Mouse (Mus musculus): ENCODE results near the gene Mex3a. TPM values are rescaled to one million over a fixed set of nuclear protein-coding genes. Genes with fewer than 3 reads are reported as not detected.

Gene Mex3a
- total RNA-seq (2021): 1 to 10 TPM; 2.8 to 3.7 TPM
- long read RNA-seq, experiment 1, partial matches to known transcripts: 0 of 1 reads
- long read RNA-seq, experiment 1, other reads (novel, unspliced or antisense): 1 of 1 reads
- long read RNA-seq, experiment 2, full-length matches to known transcripts: 1 of 3 reads
- long read RNA-seq, experiment 2, partial matches to known transcripts: 0 of 3 reads
- long read RNA-seq, experiment 2, other reads (novel, unspliced or antisense): 2 of 3 reads

- Histone ChIP-seq H3K27ac (peak within 1 kb of the TSS; percentile 89), H3K4me3 (peak within 1 kb of the TSS; percentile 85)
- no peak for TF ChIP-seq CTCF (conservative IDR thresholded peaks at IDR 0.05)
- DNase-seq (ENCODE audit: low spot score in 2 of 2): no peak
These were observed at the start of gene Mex3a for GRCm38 (mm10) chr3:88532299-88532674. Gene Mex3a (plus strand): TSS chr3:88532395.

GRCm38 (mm10) chr3:88483141-88483540 is 49.1 kb upstream of the Mex3a start:
- H3K4me3 ChIP-seq: no peak overlapping the region
- DNase-seq (ENCODE audit: low spot score in 2 of 2): no peak
- TF ChIP-seq CTCF (conservative IDR thresholded peaks at IDR 0.05): no peak
- H3K27ac ChIP-seq: no peak overlapping the region

DNA sequence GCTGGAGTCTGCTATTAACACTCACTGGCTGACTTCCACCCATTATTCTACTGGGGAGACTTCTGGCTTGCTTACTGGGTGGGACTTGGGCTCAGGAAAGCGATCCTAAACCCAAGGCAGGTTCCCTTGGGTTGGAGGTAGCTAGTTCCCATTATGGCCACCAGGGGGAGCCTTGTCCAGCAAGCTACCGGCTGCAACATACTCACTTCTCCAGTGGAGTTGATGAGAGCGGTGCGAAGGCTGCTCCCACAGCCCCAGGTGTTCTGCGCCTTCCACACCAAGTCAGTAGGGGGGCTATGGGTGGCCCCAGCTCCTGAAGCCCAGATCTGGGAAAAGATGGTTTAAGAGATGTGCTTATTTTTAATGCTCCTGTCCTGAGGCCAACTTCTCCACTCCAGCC is 48.6 kb upstream of the Mex3a start:
- no peak overlapping the region for H3K27ac ChIP-seq
- DNase-seq (ENCODE audit: low spot score in 2 of 2): peak; percentile 66 to 78
- H3K4me3 ChIP-seq: no peak overlapping the region
- TF ChIP-seq CTCF (conservative IDR thresholded peaks at IDR 0.05): peak; percentile 97

GRCm38 (mm10) chr3:88484597-88485316 is 47.4 kb upstream of the Mex3a start:
- TF ChIP-seq CTCF (conservative IDR thresholded peaks at IDR 0.05): no peak
- H3K4me3 ChIP-seq: no peak overlapping the region
- DNase-seq (ENCODE audit: low spot score in 2 of 2): no peak
- H3K27ac ChIP-seq: no peak overlapping the region

DNA sequence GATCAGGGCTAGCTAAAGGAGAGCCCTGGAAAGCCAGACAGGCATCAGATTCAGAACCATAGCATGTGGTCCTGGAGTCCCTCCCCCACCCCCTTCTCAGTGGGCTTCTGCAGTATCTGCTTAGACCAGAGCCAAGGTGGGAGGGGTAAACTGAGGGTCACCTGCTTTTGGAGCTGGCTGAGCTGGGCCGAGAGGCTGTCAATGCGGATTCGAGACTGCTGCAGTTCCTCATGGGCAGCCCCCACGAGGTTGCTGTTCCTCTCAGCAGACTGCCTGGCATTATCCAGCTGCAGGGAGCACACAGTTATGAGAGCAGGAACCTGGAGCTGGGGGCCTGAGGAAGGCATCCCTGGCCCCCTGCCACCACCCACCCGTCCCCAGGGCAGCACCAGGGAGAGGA is 46.2 kb upstream of the Mex3a start:
- no peak overlapping the region for H3K27ac ChIP-seq
- no peak for TF ChIP-seq CTCF (conservative IDR thresholded peaks at IDR 0.05)
- H3K4me3 ChIP-seq: no peak overlapping the region
- no peak for DNase-seq (ENCODE audit: low spot score in 2 of 2)

- no peak for TF ChIP-seq CTCF (conservative IDR thresholded peaks at IDR 0.05)
- no peak for DNase-seq (ENCODE audit: low spot score in 2 of 2)
- no peak overlapping the region for H3K4me3 ChIP-seq
- no peak overlapping the region for H3K27ac ChIP-seq
These were observed 45.3 kb upstream of the Mex3a start for GRCm38 (mm10) chr3:88486887-88487286.

DNA sequence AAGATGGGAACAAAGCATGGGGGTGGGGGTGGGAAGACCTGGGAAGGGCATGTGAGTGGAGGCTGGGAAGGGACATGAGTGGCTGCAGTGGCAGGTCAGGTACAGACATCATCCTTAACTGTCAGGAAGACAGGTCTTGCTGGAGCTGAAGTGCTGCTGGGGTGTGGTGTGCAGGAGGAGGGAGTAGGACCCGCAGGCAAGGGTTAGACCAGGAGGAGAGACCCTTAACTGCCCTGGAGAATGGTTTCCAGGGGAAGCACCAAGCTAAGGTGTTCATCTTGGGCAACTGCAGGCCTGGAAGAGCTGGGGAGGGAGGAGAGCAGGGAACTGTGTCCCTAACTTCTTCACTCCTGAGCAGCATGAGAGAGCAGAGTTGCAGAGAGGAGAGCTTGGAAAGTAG is 44.8 kb upstream of the Mex3a start:
- H3K4me3 ChIP-seq: no peak overlapping the region
- DNase-seq (ENCODE audit: low spot score in 2 of 2): no peak
- no peak for TF ChIP-seq CTCF (conservative IDR thresholded peaks at IDR 0.05)
- no peak overlapping the region for H3K27ac ChIP-seq

GRCm38 (mm10) chr3:88493706-88494582 is 38.3 kb upstream of the Mex3a start:
- DNase-seq (ENCODE audit: low spot score in 2 of 2): no peak
- Histone ChIP-seq H3K27ac (peak overlapping the region; percentile 79; the same call in 1 of the 2 replicates), H3K4me3 (no peak overlapping the region)
- no peak for TF ChIP-seq CTCF (conservative IDR thresholded peaks at IDR 0.05)

- DNase-seq (ENCODE audit: low spot score in 2 of 2): no peak
- TF ChIP-seq CTCF (conservative IDR thresholded peaks at IDR 0.05): no peak
- Histone ChIP-seq H3K4me3 (no peak overlapping the region), H3K27ac (peak overlapping the region; percentile 55; the same call in 1 of the 2 replicates)
These were observed 37.2 kb upstream of the Mex3a start for GRCm38 (mm10) chr3:88494836-88495628.

- no peak for DNase-seq (ENCODE audit: low spot score in 2 of 2)
- Histone ChIP-seq H3K27ac (no peak overlapping the region), H3K4me3 (no peak overlapping the region)
- TF ChIP-seq CTCF (conservative IDR thresholded peaks at IDR 0.05): no peak
These were observed 36.3 kb upstream of the Mex3a start for GRCm38 (mm10) chr3:88495741-88496415.

DNA sequence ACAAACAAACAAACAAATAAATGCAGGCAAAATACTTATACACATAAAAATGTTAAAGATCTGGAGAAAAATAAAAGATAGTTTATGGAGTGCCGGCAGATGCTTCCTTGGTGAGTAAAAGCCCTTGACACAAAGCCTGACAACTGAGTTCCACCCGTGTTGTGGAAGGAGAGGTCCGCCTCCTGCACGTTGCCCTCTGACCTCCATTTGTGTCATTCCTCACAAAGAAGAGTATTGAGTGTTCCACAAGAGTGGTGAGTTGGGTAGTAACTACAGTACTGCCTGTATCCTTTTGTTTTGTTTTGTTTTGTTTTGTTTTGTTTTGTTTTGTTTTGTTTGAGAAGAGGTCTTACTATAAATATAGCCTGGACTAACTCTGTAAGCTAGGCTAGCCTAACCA is 32.6 kb upstream of the Mex3a start:
- TF ChIP-seq CTCF (conservative IDR thresholded peaks at IDR 0.05): no peak

DNA sequence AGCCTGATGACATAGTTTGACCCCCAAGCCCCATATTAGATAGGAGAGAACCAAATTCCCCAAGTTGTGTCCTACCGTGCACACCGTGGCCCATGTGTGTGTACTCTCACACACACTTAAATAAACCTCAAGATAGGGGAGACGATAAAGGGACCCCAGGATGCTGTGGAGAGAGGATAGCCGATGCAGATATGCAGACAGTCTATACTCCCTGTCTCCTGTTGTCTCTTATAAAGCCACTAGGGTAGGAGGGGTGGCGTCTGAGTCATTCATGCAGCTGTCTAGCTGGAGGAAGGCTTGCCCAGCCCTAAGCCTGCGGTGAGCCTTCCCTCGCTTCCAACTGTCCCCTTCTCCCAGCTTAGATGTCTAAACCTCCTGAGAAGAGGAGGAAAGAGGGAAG is 32.1 kb upstream of the Mex3a start:
- Histone ChIP-seq H3K4me3 (no peak overlapping the region), H3K27ac (no peak overlapping the region)
- DNase-seq (ENCODE audit: low spot score in 2 of 2): no peak
- TF ChIP-seq CTCF (conservative IDR thresholded peaks at IDR 0.05): no peak

More for the DNA sequence above, 32.6 kb upstream of the Mex3a start:
- Histone ChIP-seq H3K27ac (no peak overlapping the region), H3K4me3 (no peak overlapping the region)
- no peak for DNase-seq (ENCODE audit: low spot score in 2 of 2)
